Mouse (Mus musculus) effector memory CD4-positive, alpha-beta T cell, adult 7 months (primary cell): ENCODE data around the gene Gm21775. TPM values are rescaled to one million over a fixed set of nuclear protein-coding genes. Genes with fewer than 3 reads are reported as not detected.

Source experiments
- polyA plus RNA-seq: library from polyadenylated mRNA; unstranded; fragments of 100-300 nt; shearing (Covaris generic); gene quantifications from one replicate; pipeline ENCODE4 v1.2.1, GENCODE M21; 2017

Gm21775 gene
- not detected for polyA plus RNA-seq

GRCm38 (mm10) chrY:10553153-10553552 lies at the start of gene Gm21775:
TSS of gene Gm21775 (plus strand) at chrY:10553453.

DNA sequence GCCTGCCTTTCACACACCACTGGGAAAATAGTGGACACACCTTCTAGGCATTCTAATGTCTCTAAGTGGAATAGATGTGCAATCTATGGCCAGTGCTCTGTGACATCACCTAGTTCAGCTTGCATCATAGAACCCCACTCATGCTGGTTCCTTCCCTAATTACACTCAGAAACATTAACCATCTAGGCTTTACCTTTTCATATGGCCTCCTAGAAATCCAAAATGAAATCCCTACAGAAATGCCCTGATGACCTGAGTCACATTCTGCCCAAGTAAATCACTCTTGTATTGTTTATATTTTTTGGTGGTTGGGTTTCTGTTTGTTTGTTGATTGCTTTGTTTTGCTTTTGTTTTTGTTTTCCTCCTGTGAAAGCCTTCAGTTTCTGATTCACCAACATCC lies 17.3 kb upstream of the Gm21775 start, which contains the start of gene Gm20737:
Gene Gm20737, minus strand, starts transcription at position 101 of the 400 bp plus-strand sequence.

Other genes starting within 250 kb of the Gm21775 start
- gene Gm20834, start 228.9 kb upstream of the Gm21775 start, polyA plus RNA-seq, result not detected
- gene Gm28510, start 140.7 kb upstream of the Gm21775 start, polyA plus RNA-seq, result not detected
- gene Gm20737, start 17.4 kb upstream of the Gm21775 start, polyA plus RNA-seq, result not detected
- gene Gm21900, start 62.9 kb downstream of the Gm21775 start, polyA plus RNA-seq, result not detected
- not detected for gene Gm20777, start 199.0 kb downstream of the Gm21775 start, polyA plus RNA-seq